Mouse (Mus musculus) embryonic facial prominence, embryonic 14.5 days (tissue): ENCODE measurements at regions not wholly inside any gene's neighbourhood (a gene's known extent, or its start where the extent isn't known, plus 50 kb on each side); places are given as distances from the start of the nearest gene placed in this dataset.

Experiments
- ATAC-seq: fragments of 200-750 bp; cut with Nextera tagmentation; 2 replicates; pipeline ENCODE4 v1.8.0; 2017; ENCODE audit warnings: low read depth, moderate number of reproducible peaks, moderate TSS enrichment
- DNase-seq: peaks from one replicate; pipeline ENCODE4 v3.0.0-alpha.2; 2015; ENCODE audit warnings: low spot score
- H3K27ac ChIP-seq: fragments of 300-500 bp; sonication (generic); replicated peaks from 2 replicates; pipeline ENCODE4 v1.5.1; 2014; ENCODE audit warnings: low read depth, mild to moderate bottlenecking, low read length, moderate library complexity
- H3K27me3 ChIP-seq: fragments of 300-500 bp; sonication (generic); replicated peaks from 2 replicates; pipeline ENCODE4 v1.6.1; 2014; ENCODE audit warnings: low read length; ENCODE audit not compliant: control insufficient read depth, insufficient read depth
- H3K36me3 ChIP-seq: fragments of 300-500 bp; sonication (generic); 2 replicates; pipeline ENCODE4 v1.6.1; 2014; ENCODE audit warnings: low read length, mixed read lengths; ENCODE audit not compliant: control insufficient read depth, insufficient read depth
- H3K4me1 ChIP-seq: fragments of 300-500 bp; sonication (generic); 2 replicates; pipeline ENCODE4 v1.6.1; 2014; ENCODE audit warnings: antibody characterized with exemption, low read length; ENCODE audit not compliant: control insufficient read depth, insufficient read depth
- H3K4me2 ChIP-seq: fragments of 300-500 bp; sonication (generic); 2 replicates; pipeline ENCODE4 v1.6.1; 2014; ENCODE audit warnings: low read depth, mild to moderate bottlenecking, low read length, moderate library complexity, mixed read lengths
- H3K4me3 ChIP-seq: fragments of 300-500 bp; sonication (generic); 2 replicates; pipeline ENCODE4 v1.5.1; 2014; ENCODE audit warnings: low read depth, mild to moderate bottlenecking, low read length
- H3K9ac ChIP-seq: fragments of 300-500 bp; sonication (generic); 2 replicates; pipeline ENCODE4 v1.6.1; 2014; ENCODE audit warnings: low read depth, mild to moderate bottlenecking, low read length, moderate library complexity, mixed read lengths
- H3K9me3 ChIP-seq: fragments of 300-500 bp; sonication (generic); 2 replicates; pipeline ENCODE4 v1.6.1; 2016; ENCODE audit warnings: low read length; ENCODE audit not compliant: control insufficient read depth
- whole genome bisulfite sequencing: fragments of 180-500 bp; shearing (Covaris S2); extraction: QIAGEN DNeasy Blood & Tissue Kit; methylation state at CpG from one replicate; pipeline ENCODE4 v1.1.7; 2014; 5-methylcytosine and 5-hydroxymethylcytosine counted together

GRCm38 (mm10) chr13:44506975-44507374 is 222.3 kb upstream of the Jarid2 start:
- Histone ChIP-seq H3K4me2 (no peak overlapping the region), H3K27me3 (no peaks in the 10 kb centered on the region), H3K9ac (no peak overlapping the region), H3K4me3 (no peak overlapping the region), H3K36me3 (no peaks in the 10 kb centered on the region), H3K4me1 (peaks cover 2% of the 10 kb centered on the region; the same call in 1 of the 2 replicates), H3K9me3 (no peaks in the 10 kb centered on the region), H3K27ac (no peak overlapping the region)
- WGBS = 46% methylated on average over 5 of the region's 5 CpGs
- no peak for ATAC-seq
- DNase-seq = no peak

GRCm38 (mm10) chr13:44509526-44510159 is 219.6 kb upstream of the Jarid2 start:
- Histone ChIP-seq H3K4me1 (peaks cover 17% of the 10 kb centered on the region), H3K27ac (no peak overlapping the region), H3K36me3 (no peaks in the 10 kb centered on the region), H3K4me3 (no peak overlapping the region), H3K4me2 (no peak overlapping the region), H3K27me3 (no peaks in the 10 kb centered on the region), H3K9ac (no peak overlapping the region), H3K9me3 (no peaks in the 10 kb centered on the region)
- 44% methylated on average over 11 of the region's 11 CpGs for WGBS
- DNase-seq (no peak), ATAC-seq (no peak)

- H3K27ac ChIP-seq = peak overlapping the region; percentile 15; the same call in 1 of the 2 replicates
- peaks cover 24% of the 10 kb centered on the region for H3K4me1 ChIP-seq
- WGBS = 27% methylated on average over 13 of the region's 13 CpGs
- no peak overlapping the region for H3K4me3 ChIP-seq
- H3K9me3 ChIP-seq = no peaks in the 10 kb centered on the region
- peak overlapping the region; percentile 13 for H3K4me2 ChIP-seq
- no peak overlapping the region for H3K9ac ChIP-seq
- DNase-seq (peak; percentile 71), ATAC-seq (peak; percentile 48; the same call in 1 of the 2 replicates)
- no peaks in the 10 kb centered on the region for H3K27me3 ChIP-seq
- no peaks in the 10 kb centered on the region for H3K36me3 ChIP-seq
Observed at GRCm38 (mm10) chr13:44513378-44514285, 215.6 kb upstream of the Jarid2 start.

- Histone ChIP-seq H3K36me3 (no peaks in the 10 kb centered on the region), H3K9me3 (no peaks in the 10 kb centered on the region), H3K4me3 (no peak overlapping the region), H3K27me3 (no peaks in the 10 kb centered on the region), H3K9ac (no peak overlapping the region), H3K4me2 (peak overlapping the region; percentile 13; the same call in 1 of the 2 replicates), H3K27ac (no peak overlapping the region; the same call in 1 of the 2 replicates), H3K4me1 (peaks cover 24% of the 10 kb centered on the region)
- 30% methylated on average over 5 of the region's 5 CpGs for WGBS
- DNase-seq (peak; percentile 86), ATAC-seq (peak; percentile 53; the same call in 1 of the 2 replicates)
Observed at GRCm38 (mm10) chr13:44514636-44515158, 214.6 kb upstream of the Jarid2 start.

GRCm38 (mm10) chr13:44516863-44517262 is 212.4 kb upstream of the Jarid2 start:
- no peak for ATAC-seq
- 37% methylated on average over 4 of the region's 4 CpGs for WGBS

GRCm38 (mm10) chr13:44517312-44517711 is 212.0 kb upstream of the Jarid2 start:
- Histone ChIP-seq H3K27ac (no peak overlapping the region), H3K36me3 (no peaks in the 10 kb centered on the region), H3K4me2 (no peak overlapping the region), H3K4me1 (peaks cover 22% of the 10 kb centered on the region), H3K9ac (no peak overlapping the region), H3K27me3 (no peaks in the 10 kb centered on the region), H3K9me3 (no peaks in the 10 kb centered on the region), H3K4me3 (no peak overlapping the region)
- WGBS = 77% methylated on average over 9 of the region's 9 CpGs
- DNase-seq = no peak
- ATAC-seq = no peak

More at GRCm38 (mm10) chr13:44516863-44517262, 212.4 kb upstream of the Jarid2 start:
- Histone ChIP-seq H3K27me3 (no peaks in the 10 kb centered on the region), H3K4me3 (no peak overlapping the region), H3K4me2 (no peak overlapping the region), H3K9me3 (no peaks in the 10 kb centered on the region), H3K27ac (no peak overlapping the region), H3K4me1 (peaks cover 22% of the 10 kb centered on the region), H3K9ac (no peak overlapping the region), H3K36me3 (no peaks in the 10 kb centered on the region)
- DNase-seq = no peak

- H3K4me2 ChIP-seq = no peak overlapping the region
- H3K36me3 ChIP-seq = no peaks in the 10 kb centered on the region
- peaks cover 21% of the 10 kb centered on the region for H3K4me1 ChIP-seq
- no peak overlapping the region for H3K4me3 ChIP-seq
- ATAC-seq = no peak
- DNase-seq = no peak
- H3K9ac ChIP-seq = no peak overlapping the region
- WGBS = 90% methylated on average over 4 of the region's 4 CpGs
- H3K27me3 ChIP-seq = no peaks in the 10 kb centered on the region
- H3K9me3 ChIP-seq = no peaks in the 10 kb centered on the region
- no peak overlapping the region for H3K27ac ChIP-seq
Observed at GRCm38 (mm10) chr13:44518215-44518614, 211.1 kb upstream of the Jarid2 start.

GRCm38 (mm10) chr13:44523516-44523915 is 205.8 kb upstream of the Jarid2 start:
- DNase-seq = no peak
- H3K4me3 ChIP-seq = no peak overlapping the region
- no peaks in the 10 kb centered on the region for H3K4me1 ChIP-seq
- ATAC-seq = no peak
- H3K9ac ChIP-seq = no peak overlapping the region
- H3K36me3 ChIP-seq = no peaks in the 10 kb centered on the region
- no peaks in the 10 kb centered on the region for H3K27me3 ChIP-seq
- H3K9me3 ChIP-seq = no peaks in the 10 kb centered on the region
- no peak overlapping the region for H3K27ac ChIP-seq
- H3K4me2 ChIP-seq = no peak overlapping the region
- WGBS = 64% methylated on average over 4 of the region's 4 CpGs
